Mouse (Mus musculus) urinary bladder, postnatal 25 days (tissue): ENCODE data around the gene Ptprg.
"Not testable (repeated sequence)": the region's sequence is repeated elsewhere in the genome, so short reads cannot be mapped to it uniquely, and the experiment has no call there.

ENCODE experiments used
- DNase-seq: peaks from one replicate; pipeline ENCODE4 v3.0.0; 2022; ENCODE audit warnings: low spot score

Ptprg gene

DNA sequence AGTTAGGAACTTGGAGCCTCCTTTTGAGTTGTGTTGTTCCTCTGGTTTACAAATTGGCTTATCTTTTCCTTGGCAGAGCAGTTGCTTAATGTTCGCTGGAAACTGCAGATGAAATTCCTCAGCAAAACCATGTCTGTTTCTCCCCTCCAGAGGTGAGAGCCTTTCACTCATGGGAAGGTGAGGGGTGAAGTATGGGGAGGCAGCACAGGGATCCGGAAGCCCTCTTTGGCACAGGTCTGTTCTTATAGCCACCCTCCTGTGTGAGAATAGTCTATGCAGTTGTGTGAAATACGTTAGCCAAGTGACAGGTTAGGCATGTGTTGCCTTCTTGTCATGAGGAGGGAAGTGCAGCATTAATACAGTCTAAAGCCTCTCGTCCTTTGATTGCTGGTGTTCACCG, 330.7 kb downstream of the Ptprg start:
- DNase-seq = no peak

DNA sequence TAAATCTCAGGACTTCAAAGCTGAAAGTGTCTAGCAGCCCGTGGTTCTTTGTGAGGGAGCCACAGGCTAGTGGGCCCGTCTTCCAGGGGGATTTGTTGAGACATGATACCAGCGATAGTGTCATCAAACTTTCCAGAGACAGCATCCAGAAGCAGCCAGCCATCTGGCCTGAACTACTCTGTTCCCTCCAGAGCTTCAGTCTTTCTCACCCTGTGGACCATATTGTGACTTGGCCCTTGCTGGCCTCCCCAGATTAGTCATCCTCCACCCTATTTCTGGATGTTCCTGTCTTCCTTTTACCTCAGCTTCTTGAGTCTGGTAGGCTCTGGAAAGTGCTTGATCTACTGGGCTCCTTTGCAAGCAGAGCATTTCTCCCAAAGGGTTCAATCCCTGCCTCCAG, 333.1 kb downstream of the Ptprg start:
- no peak for DNase-seq

DNA sequence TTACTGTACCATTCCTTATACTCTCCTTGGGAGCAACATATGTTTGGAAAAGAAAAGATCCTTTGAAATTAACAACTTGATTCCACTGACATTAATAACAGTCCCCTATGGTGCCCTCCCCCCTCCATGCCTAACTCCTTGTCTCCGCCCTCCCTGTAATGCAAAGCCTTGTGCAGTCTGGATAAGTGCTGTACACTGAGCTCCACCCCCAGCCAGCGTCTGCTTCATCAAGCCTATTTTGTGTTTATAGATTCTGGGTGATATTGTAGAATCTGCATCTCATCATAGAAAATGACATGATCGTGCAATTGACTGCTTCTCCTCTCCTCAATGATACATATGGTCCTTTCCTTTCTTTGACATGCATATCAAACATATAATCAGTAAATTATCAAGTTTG, 337.6 kb downstream of the Ptprg start:
- DNase-seq = no peak

DNA sequence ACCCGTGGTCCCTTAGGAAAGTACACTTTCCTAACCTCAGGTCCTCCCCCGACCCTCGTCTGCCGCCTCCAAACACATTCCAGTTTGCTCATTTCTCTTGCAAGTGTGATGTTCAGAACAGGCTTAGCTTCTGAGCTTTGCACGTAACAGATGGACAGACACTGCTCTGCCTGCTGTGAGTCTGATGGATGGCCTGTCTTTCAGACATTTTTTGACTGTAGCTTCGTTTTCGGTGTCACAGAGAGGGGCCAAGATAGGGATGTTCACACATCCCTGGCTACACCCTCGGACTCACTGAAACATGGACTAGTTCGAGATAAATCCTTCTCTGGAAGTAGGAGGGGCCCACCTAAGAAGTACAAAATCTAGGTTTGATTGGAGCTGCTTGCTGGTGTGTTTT, 339.3 kb downstream of the Ptprg start:
- DNase-seq = no peak

DNA sequence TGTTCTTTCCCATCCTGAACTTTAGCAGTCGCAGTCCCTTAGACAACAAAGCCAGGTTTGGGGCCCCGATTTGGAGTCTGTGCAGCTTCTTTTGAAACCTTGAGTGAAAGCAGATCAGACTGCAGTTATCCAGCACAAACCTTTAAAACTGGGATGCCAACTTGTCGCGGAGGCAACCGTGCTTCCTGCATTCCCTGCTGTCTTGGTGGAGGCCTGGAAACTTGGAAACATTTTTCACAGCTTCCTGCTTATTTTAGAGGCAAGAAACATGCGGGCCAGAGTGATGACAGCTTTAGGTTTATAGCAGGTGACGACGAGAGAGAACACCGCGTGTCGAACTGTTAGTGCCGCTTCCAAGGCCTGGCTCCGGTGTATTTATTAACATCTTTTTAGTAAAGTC, 342.2 kb downstream of the Ptprg start:
- no peak for DNase-seq

DNA sequence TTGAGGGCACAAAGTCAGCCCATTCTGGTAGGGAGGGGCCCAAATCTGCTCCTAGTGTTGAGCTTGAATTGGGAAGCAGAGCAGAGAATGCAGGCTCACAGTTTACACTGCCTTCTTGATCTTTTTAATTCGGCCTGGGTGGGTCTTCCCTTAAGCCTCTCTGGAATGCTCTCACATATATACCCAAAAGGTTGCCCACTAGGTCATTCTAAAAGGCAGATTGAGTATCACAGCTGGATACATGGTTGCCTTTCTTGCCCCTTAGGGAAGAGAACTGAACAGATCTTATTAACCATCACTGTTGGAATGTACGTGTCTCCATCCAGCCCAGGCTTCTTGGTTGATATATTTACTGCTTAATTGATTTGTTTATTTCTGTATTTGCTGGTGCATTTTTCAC, 349.5 kb downstream of the Ptprg start:
- DNase-seq = no peak

DNA sequence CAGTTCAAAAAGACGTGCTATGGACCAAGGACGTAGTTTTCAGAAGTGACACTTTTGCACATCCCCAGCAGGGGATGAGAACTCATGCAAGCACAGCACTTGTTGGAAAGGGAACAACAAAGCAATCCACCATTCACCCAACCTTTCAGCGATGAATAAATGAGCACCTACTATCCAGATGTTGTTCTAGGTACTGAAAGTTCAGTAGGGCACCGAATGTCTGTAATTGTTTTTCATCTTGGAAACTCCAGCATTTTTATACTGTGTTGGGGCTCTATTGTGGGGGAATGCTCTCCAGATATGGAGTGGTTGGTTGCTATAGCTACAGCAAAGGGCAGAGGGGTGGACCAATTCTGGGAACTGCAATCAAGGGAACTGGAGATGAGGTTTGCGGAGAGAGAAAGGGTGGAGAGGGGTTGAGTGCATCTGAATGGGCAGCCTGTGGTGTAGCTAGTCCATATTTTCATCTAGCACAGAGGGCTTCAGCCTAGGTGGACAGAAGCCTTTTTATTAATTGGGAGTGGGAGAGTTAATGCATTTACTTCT, 352.9 kb downstream of the Ptprg start:
- DNase-seq = no peak

DNA sequence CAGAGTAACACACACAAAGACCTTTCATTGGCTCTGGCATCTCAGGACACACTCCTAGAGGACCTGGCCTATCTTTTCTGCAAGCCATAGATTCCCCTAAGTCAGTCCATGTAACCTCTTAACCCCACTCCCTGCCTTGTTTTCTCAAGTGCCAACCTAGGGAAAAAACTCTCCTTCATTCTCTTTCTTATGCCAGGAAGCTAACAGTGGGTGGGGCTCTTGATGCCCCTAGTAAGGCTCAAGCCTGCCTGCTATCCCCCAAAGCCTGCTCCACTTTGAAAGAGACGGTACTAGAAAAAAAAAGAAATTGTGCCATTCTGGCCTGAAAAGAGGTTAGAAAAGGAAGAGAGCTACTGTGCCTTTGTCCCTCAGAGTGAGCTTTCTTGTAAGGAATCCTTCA, 358.9 kb downstream of the Ptprg start:
- DNase-seq = no peak

DNA sequence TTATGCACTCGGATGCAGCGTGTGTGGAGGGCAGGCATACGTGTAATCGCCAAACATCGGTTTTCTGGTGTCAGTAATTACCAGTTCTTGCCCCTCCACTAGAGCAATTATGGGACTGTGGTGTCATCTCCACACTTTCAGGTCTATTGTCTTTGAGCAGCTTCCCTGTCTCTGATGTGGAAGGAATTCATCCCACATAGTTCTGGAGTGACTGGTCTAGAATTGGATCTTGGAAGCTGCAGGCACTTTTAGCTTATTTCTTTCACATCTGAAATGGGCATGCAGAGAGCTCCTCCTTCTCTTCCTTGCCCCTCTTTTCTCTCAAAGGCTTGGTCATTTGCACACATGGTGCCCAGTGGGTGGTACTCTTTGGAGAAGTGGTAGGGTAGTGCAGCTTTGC, 363.9 kb downstream of the Ptprg start:
- no peak for DNase-seq

DNA sequence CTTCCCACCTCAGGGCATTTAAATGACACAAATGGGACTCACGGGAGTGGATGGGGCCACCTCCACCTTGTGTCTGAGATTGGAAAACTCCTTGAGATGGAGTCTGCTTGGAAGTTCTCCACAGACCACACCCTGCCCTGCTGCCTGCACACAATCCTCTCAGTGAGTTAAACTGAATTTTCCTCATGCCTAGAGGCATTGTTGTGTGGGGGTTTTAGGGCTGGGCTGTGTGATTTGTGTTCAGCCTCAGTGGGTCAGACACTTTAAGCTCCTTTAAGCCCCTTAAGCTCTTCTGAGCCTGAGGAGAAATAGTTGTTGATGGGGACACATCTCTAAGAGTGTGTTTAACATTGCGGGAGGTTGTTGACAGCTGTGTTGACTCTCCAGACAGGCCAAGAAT, 375.2 kb downstream of the Ptprg start:
- no peak for DNase-seq

DNA sequence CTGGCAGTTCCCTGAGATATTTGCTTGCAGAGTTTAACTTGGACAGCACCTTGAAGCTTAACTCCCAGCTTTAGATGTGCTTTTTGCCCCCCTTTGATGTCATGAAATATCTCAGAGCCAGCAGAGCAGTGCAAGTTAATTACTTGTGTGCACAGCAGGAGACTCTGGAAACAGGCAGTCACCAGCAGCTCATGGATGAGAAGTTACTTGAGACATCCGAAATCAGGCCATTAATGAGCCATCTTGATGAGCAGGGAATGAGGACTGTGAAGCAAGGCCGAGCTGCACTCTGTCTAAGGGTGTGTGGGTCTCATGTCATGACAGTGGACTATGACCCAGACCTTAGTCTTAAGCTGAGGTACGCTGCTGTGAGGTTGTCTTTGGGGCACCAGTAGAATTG, 379.2 kb downstream of the Ptprg start:
- no peak for DNase-seq

DNA sequence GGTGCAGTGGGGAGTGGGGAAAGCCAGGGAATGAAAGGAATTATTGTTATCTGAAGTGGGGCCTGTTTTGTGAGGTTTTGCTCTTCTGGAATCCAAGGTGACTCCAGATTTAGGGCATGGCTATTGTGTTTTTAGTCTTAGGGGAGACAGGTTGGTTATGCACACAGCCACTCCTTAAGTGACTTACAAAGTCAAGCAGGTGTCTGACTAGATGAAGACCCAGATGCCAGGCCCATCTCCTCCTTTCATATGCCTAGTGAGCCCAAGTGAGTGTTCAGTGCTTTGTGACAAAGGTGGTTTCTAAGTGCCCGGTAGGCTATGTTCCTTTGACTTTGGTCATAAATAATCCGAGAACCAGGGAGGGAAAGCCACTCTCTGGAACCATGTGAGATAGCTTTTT, 381.2 kb downstream of the Ptprg start:
- DNase-seq = no peak

DNA sequence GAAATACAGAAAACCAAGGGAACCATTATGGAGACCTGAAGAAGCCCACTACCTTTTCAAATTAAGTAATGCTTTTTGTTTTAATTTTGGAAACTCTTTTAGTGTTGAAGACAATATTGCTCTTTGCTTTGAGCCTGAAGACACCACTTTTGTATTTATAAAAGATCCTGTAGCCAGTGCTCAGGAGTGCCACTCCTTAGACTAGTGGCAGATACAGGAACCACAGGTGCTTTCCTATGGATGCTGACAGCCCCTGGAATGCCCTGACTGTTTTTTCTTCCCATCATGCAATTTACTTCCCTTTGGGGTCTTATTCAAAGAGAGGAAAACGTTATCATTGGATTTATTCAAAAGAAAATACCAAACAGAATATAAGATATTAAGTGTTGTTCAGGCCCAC, 381.9 kb downstream of the Ptprg start:
- DNase-seq = no peak

DNA sequence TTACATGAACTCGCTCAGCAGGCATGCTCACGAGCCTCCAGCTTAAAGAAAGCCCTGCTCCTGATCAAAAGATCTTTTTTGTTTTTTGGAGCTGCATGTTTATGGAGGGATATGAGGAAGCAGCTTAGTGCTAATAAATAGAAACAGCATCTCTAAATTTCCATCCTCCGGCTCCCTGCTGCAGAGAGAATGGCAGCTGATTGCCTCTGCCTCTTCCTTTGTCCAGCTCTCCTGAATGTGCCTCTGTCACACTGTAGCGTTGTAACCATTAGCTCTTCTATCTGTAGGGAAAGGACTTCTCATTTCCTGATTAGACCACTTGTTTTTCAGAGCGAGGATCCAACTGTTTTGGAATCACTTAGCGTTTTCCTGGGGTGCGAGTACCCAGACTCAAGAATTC, 382.4 kb downstream of the Ptprg start:
- no peak for DNase-seq

DNA sequence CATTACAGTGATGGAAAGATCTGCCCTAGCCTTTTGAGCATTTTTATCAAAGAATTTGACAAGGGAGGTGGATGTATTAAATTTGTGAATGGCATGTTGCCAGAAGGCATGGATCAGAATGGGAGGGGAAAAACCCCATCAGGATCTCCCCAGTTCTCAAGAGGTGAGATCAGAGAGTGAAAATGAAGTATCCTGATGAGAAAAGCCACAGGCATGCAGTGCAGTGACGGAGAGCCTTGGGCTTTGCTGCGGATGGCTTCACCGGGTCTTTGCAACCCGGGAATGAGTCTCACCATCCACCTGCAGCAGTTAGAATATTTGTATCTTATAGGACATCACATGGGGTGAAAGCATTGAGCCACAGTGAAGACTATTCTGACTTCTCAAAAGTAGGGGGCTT, 385.6 kb downstream of the Ptprg start:
- DNase-seq = no peak

DNA sequence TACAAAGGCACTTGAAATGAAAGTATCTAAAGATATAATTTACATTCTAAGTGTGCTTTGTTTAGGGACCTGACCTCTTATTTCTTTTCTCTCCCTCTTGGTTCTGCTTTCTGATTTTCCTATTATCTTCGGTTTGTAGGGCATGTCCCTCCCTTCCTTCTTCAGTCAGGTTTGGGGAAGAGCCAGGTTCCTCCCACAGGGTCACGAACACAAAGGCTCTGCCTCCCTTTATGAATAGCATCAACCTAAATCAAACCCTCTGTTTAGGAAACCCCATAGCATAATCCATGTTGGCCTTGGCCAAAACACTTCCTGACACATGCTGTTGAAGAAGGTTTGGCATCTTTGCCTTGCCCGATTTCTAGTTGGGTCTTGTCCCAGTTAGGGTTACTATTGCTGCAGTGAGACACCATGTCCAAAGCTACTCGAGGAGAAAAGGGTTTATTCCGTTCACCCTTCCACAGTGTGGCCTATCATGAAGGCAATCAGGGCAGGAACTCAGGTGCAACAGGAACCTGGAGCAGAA, 388.7 kb downstream of the Ptprg start:
- no peak for DNase-seq

DNA sequence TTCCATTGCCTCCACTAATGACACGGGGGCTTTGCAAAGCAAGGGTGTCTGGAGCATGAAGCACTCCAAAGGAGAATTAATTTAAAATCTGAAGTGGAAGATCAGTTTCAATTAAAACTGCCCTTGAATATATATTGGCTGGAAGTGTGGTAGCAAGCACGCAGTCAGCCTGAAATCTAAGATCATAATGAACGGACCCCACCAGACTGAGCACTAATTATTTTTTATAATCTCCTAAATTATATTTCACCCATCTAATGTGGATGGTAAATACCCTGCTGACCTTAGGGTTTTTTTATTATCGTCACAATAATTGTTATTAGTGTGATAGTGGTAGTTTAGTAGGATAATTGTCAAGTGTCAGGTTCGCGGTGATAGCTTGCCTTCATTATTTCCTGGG, 397.0 kb downstream of the Ptprg start:
- no peak for DNase-seq

DNA sequence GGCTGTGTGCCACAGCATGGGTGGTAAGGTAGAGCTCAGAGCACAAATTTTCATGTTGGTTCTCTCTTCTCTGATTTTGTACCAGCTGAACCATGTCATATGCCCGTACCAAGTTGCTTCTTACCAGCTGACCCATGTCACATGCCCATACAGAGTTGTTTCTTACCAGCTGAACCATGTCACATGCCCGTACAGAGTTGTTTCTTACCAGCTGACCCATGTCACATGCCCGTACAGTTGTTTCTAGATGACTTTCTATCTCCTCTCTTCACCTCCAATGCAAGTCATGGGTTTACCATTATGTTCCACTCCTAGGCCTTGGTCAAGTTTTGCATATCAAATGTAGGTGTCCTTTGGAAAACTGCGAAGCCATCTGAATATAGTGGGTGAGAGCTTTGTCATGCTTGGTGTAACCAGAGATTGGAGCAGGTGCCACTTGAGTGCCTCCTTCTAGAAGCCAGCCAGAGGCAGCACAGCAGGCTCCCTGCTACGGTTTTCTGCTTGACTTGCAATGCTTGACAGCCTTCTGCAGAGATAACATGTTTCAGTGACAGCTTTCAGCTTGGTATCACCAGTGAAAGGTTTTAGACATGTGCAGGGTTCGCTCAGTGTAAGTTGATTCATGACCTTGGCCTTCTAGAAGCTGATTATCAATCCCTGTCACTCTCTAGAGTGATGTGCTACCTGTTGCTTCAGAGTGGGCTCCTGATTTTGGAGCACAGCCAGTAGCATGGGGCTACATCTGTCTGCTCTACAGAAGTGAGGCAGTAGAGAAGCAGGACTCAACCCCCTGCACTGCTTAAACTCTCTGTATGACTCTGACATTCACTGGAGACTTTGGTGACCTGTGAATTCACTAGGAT, 401.9 kb downstream of the Ptprg start:
- no peak for DNase-seq

DNA sequence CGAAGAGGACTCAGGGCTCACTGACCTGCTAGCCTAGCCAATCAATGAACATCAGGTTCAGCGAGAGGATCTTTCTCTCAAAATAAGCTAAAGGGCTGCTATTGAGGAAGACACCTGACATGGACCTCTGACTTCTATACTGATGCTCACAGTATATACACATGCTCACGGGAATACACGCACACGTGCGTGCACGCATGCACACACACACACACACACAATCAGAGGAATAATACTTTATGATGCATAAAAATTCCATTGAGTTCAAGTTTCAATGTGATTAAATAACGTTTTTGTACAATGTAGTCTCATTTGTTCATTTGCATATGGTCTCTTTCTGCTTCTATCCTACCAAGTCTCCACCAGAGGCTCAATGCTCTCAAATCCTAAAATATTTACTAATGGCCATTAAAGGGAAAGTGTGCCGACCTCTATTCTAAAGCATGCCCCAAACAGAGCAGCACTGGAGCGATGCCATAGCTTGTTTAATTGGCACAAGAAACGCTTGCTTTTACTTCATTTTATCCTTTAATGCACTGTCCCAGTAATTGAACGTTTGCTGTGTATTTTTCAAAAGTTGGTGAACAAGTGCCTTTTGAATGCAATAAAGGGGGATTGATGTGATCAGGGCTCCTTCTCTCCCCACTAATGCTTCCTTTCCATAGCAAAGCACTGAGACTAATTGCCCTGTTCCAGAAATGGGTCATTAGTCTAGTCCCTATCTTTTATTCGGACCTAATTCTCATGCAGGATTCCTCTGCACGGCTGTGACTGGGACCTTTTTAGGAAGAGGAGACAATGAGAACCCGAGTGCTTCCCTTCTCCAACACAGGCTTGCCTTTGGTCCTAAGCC, 407.2 kb downstream of the Ptprg start:
- no peak for DNase-seq

DNA sequence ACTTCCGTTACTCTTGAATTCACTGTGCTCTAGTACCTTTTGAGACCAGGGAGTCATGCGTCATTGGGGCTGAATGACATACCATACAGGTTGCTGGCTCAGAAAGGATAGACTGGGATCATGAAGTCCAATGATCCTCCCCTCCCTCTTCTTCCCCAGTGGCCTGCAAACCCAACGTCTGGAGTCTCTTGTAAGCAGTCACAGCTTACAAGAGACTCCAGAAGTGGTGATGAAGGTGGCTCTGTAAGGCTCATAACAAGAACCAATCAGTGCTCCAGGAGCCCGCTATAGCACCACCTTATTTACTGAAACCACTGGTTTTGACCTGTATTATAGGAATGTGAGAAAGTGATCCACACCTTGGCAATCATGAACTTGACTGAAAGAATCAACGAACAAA, 408.8 kb downstream of the Ptprg start:
- no peak for DNase-seq

DNA sequence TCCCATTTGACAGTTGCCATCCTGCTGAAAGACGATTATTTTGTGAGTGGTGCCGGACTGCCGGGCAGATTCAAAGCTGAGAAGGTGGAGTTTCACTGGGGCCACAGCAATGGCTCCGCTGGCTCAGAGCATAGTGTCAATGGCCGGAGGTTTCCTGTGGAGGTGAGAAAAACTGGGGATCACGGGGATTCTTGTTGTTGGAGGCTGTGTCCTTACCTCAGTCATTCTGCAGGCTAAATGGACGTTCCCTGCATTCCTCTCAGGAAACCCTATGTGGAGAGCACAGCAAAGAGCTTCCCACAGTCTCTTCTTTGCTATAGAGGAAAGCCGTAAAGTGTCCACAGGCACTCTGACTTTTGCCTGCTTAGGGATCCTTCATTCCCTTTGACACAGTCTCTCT, 409.2 kb downstream of the Ptprg start:
- DNase-seq = no peak

DNA sequence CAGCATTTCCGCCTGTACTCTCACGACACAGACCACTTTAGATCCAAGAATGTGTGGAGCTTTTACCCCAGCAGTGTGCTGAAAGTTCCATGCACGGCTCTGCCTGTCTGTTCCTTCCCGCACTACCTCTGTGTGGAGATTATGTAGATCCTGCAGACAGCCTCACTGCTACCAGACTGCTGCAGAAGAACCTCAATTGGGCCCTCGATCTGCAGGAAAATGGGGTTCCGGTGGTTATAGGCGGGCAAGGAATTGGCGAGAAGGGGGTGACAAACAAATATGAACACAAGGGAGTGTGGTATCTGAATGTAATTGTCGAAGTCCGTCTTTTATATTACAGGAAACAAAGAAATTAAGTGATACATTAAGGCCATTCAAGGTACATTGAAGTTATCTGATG, 410.5 kb downstream of the Ptprg start:
- DNase-seq = no peak

DNA sequence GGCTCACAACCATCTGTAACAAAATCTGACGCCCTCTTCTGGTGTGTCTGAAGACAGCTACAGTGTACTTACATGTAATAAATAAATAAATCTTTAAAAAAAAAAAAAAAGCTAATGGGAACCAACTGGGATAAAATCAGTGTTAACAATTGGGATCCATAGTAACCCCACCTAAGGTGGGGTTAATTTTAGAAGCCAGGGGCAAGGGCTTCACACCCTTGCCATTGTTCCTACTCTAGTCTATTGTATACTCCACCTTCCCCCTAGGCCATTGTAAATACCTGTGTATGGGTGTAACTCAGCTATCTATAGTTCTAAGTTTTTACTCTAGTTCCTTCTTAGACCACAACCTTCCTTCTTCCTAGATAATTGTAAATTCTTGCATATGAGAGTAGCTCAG, 411.0 kb downstream of the Ptprg start:
- DNase-seq = not testable (repeated sequence)
